Mouse (Mus musculus) stomach, postnatal 0 days (tissue): ENCODE measurements at regions not wholly inside any gene's neighbourhood (a gene's known extent, or its start where the extent isn't known, plus 50 kb on each side); places are given as distances from the start of the nearest gene placed in this dataset.

Experiments used
- CTCF ChIP-seq: IDR thresholded peaks from 2 replicates; pipeline ENCODE4 v1.5.1; 2016; ENCODE audit warnings: antibody characterized with exemption, low read depth, mild to moderate bottlenecking, moderate library complexity
- EP300 ChIP-seq: optimal IDR thresholded peaks from 2 replicates; pipeline ENCODE3; 2016; ENCODE audit warnings: antibody characterized with exemption

DNA sequence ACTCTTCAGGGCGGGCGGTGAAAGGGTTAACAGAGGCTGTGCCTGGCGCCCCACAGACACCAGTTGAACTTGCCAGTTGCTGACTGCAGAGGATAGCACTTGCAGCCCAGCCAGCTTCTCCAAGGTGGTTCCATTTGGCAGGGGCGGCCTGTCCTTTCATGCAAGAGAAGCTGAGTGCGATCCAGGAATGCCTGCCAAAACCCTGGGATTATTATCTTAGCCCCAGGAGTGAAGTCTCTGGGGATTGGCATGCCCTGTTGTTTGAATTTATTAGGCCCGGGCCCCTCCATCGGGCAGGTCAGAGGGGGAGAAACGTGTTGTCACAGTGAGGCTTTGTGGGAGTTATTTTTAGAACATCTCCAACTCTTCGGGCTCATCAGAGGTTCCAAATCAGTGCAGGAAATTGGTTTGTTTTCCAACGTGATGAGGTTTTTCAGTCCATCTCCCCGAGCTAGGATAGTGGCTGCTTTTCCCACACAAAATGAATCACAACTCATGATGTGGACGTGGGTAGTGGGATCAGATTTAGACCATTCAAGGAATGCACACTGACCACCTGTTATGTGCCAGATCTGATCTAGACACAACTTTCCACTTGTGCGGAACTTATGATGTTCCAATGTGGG, 219.4 kb upstream of the Rpl38 start:
- TF ChIP-seq CTCF (no peak), EP300 (no peak)
